Mouse (Mus musculus): Measurements from ENCODE around the gene Zscan2.

GRCm38 (mm10) chr7:80849710-80850109 is 11.0 kb upstream of the Zscan2 start:
- peak; percentile 79 for TF ChIP-seq CTCF (conservative IDR thresholded peaks at IDR 0.05; ENCODE audit: low read length)
- TF ChIP-seq POU5F1 (IDR thresholded peaks at IDR 0.05; ENCODE audit: borderline replicate concordance, low read length): no peak
- no peak for TF ChIP-seq NANOG (IDR thresholded peaks at IDR 0.05; ENCODE audit: borderline replicate concordance, low read length)
